Comparison of ENCODE assay signal across 20 mouse cellular contexts in the genomic region with DNA sequence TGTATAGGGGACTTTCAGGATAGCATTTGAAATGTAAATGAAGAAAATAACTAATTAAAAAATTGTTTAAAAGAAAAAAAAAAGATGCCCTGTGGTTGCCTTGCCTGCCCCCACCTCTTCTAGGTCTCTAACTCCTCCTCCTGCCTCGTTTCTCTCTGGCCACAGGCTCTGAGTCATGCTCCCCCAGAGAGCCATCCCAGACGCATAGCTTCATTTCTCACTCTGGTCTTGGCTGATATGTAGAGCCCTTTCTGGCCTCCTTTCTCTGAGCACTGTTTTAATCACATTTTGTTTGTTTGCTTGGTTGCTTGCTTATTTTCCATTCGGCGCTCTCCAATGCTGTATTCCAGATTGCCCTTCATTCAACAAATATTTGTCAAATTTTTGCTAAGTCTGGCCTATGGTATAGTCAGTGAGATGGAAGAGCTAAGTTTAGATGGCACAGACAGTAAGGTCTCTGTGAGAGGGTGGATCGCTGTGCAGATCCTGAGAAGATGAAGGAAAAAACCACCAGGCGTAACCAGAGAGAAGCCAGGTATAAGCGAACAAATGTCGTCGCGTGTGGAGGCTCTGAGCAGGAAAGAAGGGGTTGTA. TPM values are rescaled to one million over a fixed set of nuclear protein-coding genes. Genes with fewer than 3 reads are reported as not detected.
DNase-seq lines count a peak whose midpoint lies in the region; ATAC-seq and TF ChIP-seq lines count a peak whose summit lies in the region.
"Had no signal": no experiment of that assay in that cellular context is flagged by ENCODE, and none has a peak within 500 bp of the region (broad histone marks: within the 10 kb centered on the region; RNA-seq: fewer than 3 reads in every experiment).

No protein-coding gene starts in this region.

- no peak overlapping the region for H3K4me2 ChIP-seq in CH12.LX (ENCODE audit: insufficient read depth, low read depth, poor library complexity, severe bottlenecking)
- H3K4me2 ChIP-seq in midbrain, embryonic 15.5 days: no peak overlapping the region
- H3K4me2 ChIP-seq: hindbrain, embryonic 13.5 days; kidney, embryonic 15.5 days; limb, embryonic 12.5 days; stomach, embryonic 15.5 days had no signal

- in situ Hi-C loops in CH12.LX (cut with MboI; ENCODE audit: low pct_ligation_motif_present, low pct_unique_long_range_greater_than_20kb, low sequenced_read_pairs): no loop called here

- DNase-seq in gastrocnemius, postnatal 25 days: peak; percentile 22
- no peak for DNase-seq in gastrocnemius, adult 8-10 months (ENCODE audit: low spot score in 2 of 2)
- DNase-seq in CH12.LX (ENCODE audit: extremely low read depth): peak; percentile 46
- peak; percentile 55 for DNase-seq in fibroblast of lung, adult 2 months (ENCODE audit: low read depth)
- DNase-seq in lung, postnatal 36 days: peak; percentile 41
- no peak for DNase-seq in thymus, postnatal 4 days
- DNase-seq: cerebellum, adult 9-11 months; gastrocnemius, postnatal 14 days; heart, postnatal 14 days; thymus, adult 2 months had no signal

- TF ChIP-seq RAD21 in CH12.LX (IDR thresholded peaks at IDR 0.05; ENCODE audit: low read depth, low read length): no peak

- WGBS in midbrain, embryonic 15.5 days: 83% methylated on average over 10 of the region's 10 CpGs

- no peak for ATAC-seq in midbrain, embryonic 15.5 days (replicated peaks)
- ATAC-seq: forebrain, embryonic 16.5 days; intestine, embryonic 16.5 days had no signal

- no peak for TF ChIP-seq POLR2A in CH12.LX (IDR thresholded peaks at IDR 0.05; ENCODE audit: low read depth, low read length)

- no peak for TF ChIP-seq EP300 in CH12.LX (IDR thresholded peaks at IDR 0.05; ENCODE audit: low read length)

- dilution Hi-C loops in CH12.LX (cut with MboI; ENCODE audit: extremely low pct_ligation_motif_present, extremely low pct_unique_long_range_greater_than_20kb, low sequenced_read_pairs): no loop called here

- H3K9me3 ChIP-seq in CH12.LX (replicated peaks; ENCODE audit: low read length): peaks cover 2% of the 10 kb centered on the region
- no peaks in the 10 kb centered on the region for H3K9me3 ChIP-seq in midbrain, embryonic 15.5 days
- H3K9me3 ChIP-seq: hindbrain, embryonic 13.5 days; kidney, embryonic 15.5 days; limb, embryonic 12.5 days; stomach, embryonic 15.5 days had no signal

- H3K4me3 ChIP-seq in CH12.LX (replicated peaks in 1 of 3; ENCODE audit: low read depth in 2 of 3, low read length in 2 of 3, poor library complexity in 1 of 3): no peak overlapping the region
- no peak overlapping the region for H3K4me3 ChIP-seq in midbrain, embryonic 15.5 days
- H3K4me3 ChIP-seq: heart, embryonic 10.5 days; hindbrain, embryonic 13.5 days; kidney, embryonic 15.5 days; limb, embryonic 12.5 days; stomach, embryonic 15.5 days had no signal

- no peaks in the 10 kb centered on the region for H3K36me3 ChIP-seq in CH12.LX (replicated peaks in 1 of 2; ENCODE audit: control insufficient read depth in 1 of 2, insufficient read depth in 1 of 2, low read length in 1 of 2)
- H3K36me3 ChIP-seq in midbrain, embryonic 15.5 days (replicated peaks): no peaks in the 10 kb centered on the region
- H3K36me3 ChIP-seq: heart, embryonic 10.5 days; hindbrain, embryonic 13.5 days; kidney, embryonic 15.5 days; limb, embryonic 12.5 days; stomach, embryonic 15.5 days had no signal

- no peak overlapping the region for H3K9ac ChIP-seq in CH12.LX (ENCODE audit: insufficient read depth, low read depth)
- H3K9ac ChIP-seq in midbrain, embryonic 15.5 days: no peak overlapping the region
- H3K9ac ChIP-seq: hindbrain, embryonic 13.5 days; kidney, embryonic 15.5 days; limb, embryonic 12.5 days; liver, embryonic 14.5 days; stomach, embryonic 15.5 days had no signal

- no peak for TF ChIP-seq CTCF in CH12.LX (conservative IDR thresholded peaks at IDR 0.05 in 1 of 2, IDR thresholded peaks at IDR 0.05 in 1 of 2; ENCODE audit: low read depth in 2 of 2, low read length in 2 of 2)

- no peaks in the 10 kb centered on the region for H3K79me2 ChIP-seq in CH12.LX (replicated peaks; ENCODE audit: control insufficient read depth, extremely low read depth, insufficient read depth, poor library complexity, severe bottlenecking)

- no peak overlapping the region for H3K27ac ChIP-seq in CH12.LX (ENCODE audit: insufficient read depth, low read depth)
- H3K27ac ChIP-seq in midbrain, embryonic 15.5 days: no peak overlapping the region
- H3K27ac ChIP-seq: heart, embryonic 10.5 days; hindbrain, embryonic 13.5 days; kidney, embryonic 15.5 days; limb, embryonic 12.5 days; liver, embryonic 14.5 days; stomach, embryonic 15.5 days had no signal

- peaks cover 8 to 16% of the 10 kb centered on the region in 2 experiments for H3K4me1 ChIP-seq in CH12.LX (ENCODE audit: control insufficient read depth in 1 of 2, insufficient read depth in 2 of 2)
- no peaks in the 10 kb centered on the region for H3K4me1 ChIP-seq in midbrain, embryonic 15.5 days
- H3K4me1 ChIP-seq: heart, embryonic 10.5 days; kidney, embryonic 15.5 days; stomach, embryonic 15.5 days had no signal

- H3K27me3 ChIP-seq in CH12.LX (replicated peaks): no peaks in the 10 kb centered on the region
- no peaks in the 10 kb centered on the region for H3K27me3 ChIP-seq in midbrain, embryonic 15.5 days (replicated peaks)
- H3K27me3 ChIP-seq: hindbrain, embryonic 13.5 days; kidney, embryonic 15.5 days; limb, embryonic 12.5 days; stomach, embryonic 15.5 days had no signal

TF ChIP-seq in CH12.LX, 34 proteins besides CTCF, POLR2A, EP300 and RAD21:
- TF ChIP-seq ZNF384 (IDR thresholded peaks at IDR 0.05; ENCODE audit: low read depth, low read length) (0 out of 2 replicates have a peak, but pooled peaks have one; percentile 28), SMC3 (IDR thresholded peaks at IDR 0.05; ENCODE audit: low read depth, low read length) (no peak), USF1 (IDR thresholded peaks at IDR 0.05; ENCODE audit: low read depth, low read length) (no peak), ZC3H11A (IDR thresholded peaks at IDR 0.05; ENCODE audit: low read depth, low read length) (no peak), MAZ (IDR thresholded peaks at IDR 0.05; ENCODE audit: low read depth, low read length) (0 out of 2 replicates have a peak, but pooled peaks have one; percentile 26), POLR2AphosphoS2 (IDR thresholded peaks at IDR 0.05; ENCODE audit: low read depth, low read length) (no peak), UBTF (IDR thresholded peaks at IDR 0.05; ENCODE audit: low read depth, low read length) (no peak)

RNA-seq across cellular contexts. Expression of gene Hydin, which starts 57.3 kb away (rescaled TPM):
- under 1 TPM; 0.05 to 0.10 TPM for total RNA-seq in gastrocnemius, postnatal 25 days (2021)
- under 1 TPM in 3 of 4 experiments, not detected in 1; 0.02 TPM for total RNA-seq in gastrocnemius, adult 8-10 months (2022)
- total RNA-seq in CH12.LX (2012; rRNA removed) (5.6 and 9.8 TPM in 2 replicates), CH12.LX (2014; rRNA removed) (9.5 and 9.6 TPM in 2 replicates)
- polyA plus RNA-seq in CH12.LX (2012; ENCODE audit: insufficient read length, low read depth): 13.2 and 17.3 TPM in 2 replicates
- polyA plus RNA-seq in midbrain, embryonic 15.5 days (2015; fragmentation: Nextera tagmentation; extraction: Ambion mirVana): 0.34 and 0.44 TPM in 2 replicates
- total RNA-seq: megakaryocyte-erythroid progenitor cell, adult 5-6 weeks had no signal

Comparison
In these comparisons a context has a peak if more than half of its experiments do, and no peak if none do; other contexts are left out.
1. DNase-seq: peak in gastrocnemius, postnatal 25 days (single experiment), CH12.LX (single experiment), fibroblast of lung, adult 2 months (single experiment) and lung, postnatal 36 days (single experiment); none in gastrocnemius, adult 8-10 months (0 of 2) and thymus, postnatal 4 days (single experiment).
2. RNA of gene Hydin, which starts 57.3 kb away (total RNA-seq): 5.6 to 9.8 TPM in CH12.LX; 0.05 to 0.10 TPM in gastrocnemius, postnatal 25 days and 0.02 TPM in gastrocnemius, adult 8-10 months; every median in the first group is over 4 times any median in the second.